Mouse (Mus musculus): ENCODE measurements at regions not wholly inside any gene's neighbourhood (a gene's known extent, or its start where the extent isn't known, plus 50 kb on each side); places are given as distances from the start of the nearest gene placed in this dataset.

GRCm38 (mm10) chr13:39834521-39835245 is 526.6 kb downstream of the Ofcc1 start:
- no peak for TF ChIP-seq EP300 (IDR thresholded peaks at IDR 0.05)
- no peak for TF ChIP-seq CTCF (IDR thresholded peaks at IDR 0.05)

Measured in lung, postnatal 0 days (tissue).